Mouse (Mus musculus) cerebral cortex, adult 2 months (tissue): ENCODE measurements around the gene Cd3eap.

Experiments
- WGBS: fragments of 180-500 bp; shearing (Covaris S2); methylation state at CpG from one replicate; pipeline ENCODE4 v1.1.7; 2018; 5-methylcytosine and 5-hydroxymethylcytosine counted together

Cd3eap gene

DNA sequence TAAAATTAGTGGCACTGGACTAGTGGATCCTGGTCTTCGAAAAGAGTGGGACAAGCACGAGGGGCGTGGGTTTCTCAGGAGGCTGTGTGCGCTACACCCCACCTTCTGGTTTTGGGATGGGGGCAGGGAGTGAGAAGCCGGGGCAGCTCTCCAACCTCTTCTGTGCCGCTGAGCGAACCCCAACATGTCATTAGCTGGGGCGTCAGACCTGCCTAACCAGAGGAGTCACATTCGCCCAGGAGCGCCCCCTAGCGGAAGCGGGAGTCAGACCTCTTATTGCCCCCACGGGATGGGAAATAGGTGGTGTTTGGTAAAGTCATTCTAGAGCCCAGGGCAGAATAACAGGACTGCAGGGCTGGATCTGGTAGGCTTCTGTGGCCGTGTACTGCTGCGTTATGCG is 2.4 kb upstream of the Cd3eap start:
- 8% methylated on average over 16 of the region's 16 CpGs for WGBS

DNA sequence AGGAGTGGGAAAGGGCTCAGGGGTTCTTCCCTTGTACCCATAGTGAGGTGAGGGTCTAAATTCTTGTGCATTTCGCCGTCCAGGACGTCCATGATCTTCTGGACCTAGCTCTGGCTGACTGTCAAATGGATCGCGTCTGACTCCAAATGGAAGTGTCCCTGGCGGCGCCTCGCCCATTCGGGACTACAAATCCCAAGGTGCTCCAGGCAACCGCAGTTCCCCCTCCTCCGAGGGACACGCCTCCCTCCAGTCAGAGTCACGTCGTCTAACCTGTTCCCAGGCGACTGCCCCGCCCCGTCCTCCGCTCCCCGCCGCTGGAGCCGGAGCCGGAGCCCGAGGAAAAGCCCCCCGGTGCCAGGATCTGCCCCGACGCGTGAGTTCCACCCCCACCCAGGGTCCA is 1.7 kb upstream of the Cd3eap start:
- under 1% methylated on average over 27 of the region's 27 CpGs for WGBS

DNA sequence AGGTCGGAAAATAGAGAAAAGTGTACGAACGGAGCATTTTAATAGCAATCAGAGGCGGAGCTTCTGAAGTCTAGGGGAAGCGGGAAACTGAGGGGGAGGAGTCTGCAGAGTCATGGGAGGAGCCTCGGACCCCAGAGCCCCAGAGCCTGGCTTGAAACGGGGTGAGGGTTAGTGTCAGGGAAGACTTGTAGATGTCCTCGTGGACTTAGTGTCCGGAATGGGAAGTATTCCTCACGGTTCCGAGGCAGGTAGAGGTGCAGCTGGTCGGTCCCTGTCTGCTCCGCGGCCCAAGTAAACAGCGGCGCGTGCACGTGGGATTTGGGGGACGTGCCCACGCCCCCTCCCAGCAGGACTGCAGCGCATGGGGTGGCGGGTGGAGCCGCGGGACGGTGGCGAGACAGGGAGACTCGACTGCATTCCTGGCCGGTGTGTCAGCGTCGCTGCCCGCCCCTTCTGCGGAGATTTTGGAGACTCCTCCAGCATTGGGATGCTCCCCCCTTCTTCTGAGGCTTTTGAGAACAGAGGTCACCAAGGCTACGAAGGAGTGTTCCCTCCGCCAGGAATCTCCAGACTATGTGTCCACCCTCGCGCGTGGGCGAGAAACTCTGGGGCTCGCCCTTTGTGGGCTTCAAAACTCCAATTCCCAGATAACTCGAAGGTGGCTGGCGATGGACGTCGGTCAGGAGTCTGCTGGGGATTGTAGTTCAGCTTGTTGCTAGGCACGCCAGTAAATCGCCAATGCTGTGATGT is 784 bp upstream of the Cd3eap start:
- under 1% methylated on average over 45 of the region's 45 CpGs for WGBS

- WGBS, result 7% methylated on average over 13 of the region's 13 CpGs
These were observed 649 bp downstream of the Cd3eap start for GRCm38 (mm10) chr7:19358634-19359033.

DNA sequence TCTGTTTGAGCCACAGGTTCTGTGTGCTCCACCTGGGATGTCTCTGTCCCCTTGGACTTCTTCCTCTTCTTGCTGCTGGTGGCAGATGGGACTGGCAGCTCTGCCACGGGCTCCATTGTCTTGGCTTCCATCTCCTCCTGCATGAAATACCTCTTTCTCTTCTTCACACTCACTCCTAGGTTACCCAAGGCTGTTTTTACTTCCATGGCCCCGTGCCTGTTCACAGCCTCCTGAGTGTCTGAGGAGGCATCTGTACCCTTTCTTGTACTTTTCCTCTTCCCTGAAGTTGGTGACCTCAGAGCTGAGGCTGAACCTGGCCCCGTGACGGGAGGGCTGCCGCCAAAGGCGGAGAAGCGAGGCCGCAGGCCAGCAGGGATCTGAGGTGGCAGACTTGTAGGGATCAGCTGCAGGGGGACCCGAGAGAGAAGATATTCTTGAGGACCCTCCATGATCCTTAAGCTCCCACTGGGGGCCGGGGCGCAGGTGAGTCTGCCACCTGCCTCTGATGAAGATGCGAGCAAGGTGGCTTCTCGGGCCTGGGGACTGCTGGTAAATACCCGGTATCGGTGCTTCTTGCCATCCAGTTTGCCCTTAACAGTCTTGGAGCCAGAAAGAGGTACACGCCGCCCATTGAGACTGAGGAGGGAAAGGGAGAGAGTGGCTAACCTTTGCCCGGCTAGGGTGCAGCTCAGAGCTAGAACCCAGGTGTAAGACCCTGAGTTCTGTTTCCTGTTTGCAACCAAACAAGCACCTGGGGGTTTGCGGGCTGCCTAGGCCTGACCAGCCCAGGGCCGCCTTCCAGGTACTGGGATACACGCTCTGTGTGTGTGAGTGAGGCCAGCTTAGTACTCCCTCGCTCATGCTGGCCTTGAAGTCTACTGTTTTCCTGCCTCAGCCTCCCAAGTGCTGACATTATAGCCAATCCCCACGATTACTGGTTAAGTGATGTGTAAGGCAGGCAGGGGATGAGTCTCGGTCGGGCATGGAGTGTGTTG is 1.6 kb downstream of the Cd3eap start:
- WGBS, result 90% methylated on average over 25 of the region's 25 CpGs

- WGBS, result 74% methylated on average over 10 of the region's 10 CpGs
These were observed 3.0 kb downstream of the Cd3eap start for GRCm38 (mm10) chr7:19356311-19356710.

GRCm38 (mm10) chr7:19354991-19355390 is 4.3 kb downstream of the Cd3eap start:
- WGBS, result 85% methylated on average over 5 of the region's 5 CpGs

DNA sequence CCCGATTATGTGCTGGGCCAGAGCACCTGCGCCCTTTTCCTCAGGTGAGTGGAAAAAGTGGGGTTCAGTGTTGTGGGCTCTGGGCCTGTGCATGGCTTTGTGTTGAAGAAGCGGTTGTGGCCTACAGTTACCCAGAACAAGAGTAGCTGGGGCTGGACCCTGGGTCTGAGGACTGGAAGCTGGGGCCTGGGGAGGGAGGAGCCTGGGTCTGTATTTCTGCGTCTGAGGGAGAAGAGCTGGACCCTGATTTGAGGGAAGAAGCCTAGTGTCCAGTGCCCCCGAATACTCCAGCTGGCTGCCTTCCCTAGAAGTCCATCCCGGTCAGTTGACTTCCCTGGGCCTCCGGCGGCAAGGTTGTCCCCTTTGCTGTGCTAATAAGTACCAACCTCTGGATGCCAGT is 9.1 kb downstream of the Cd3eap start:
- 96% methylated on average over 8 of the region's 8 CpGs for WGBS

GRCm38 (mm10) chr7:19349188-19349915 is 9.9 kb downstream of the Cd3eap start:
- WGBS, result 78% methylated on average over 13 of the region's 13 CpGs

- under 1% methylated on average over 31 of the region's 31 CpGs for WGBS
These were observed 14.3 kb downstream of the Cd3eap start for GRCm38 (mm10) chr7:19344938-19345471.

- WGBS, result 12% methylated on average over 12 of the region's 12 CpGs
These were observed 14.9 kb downstream of the Cd3eap start, which contains the start of gene Ercc1 for GRCm38 (mm10) chr7:19344237-19344847. Ercc1 (plus strand) TSS chr7:19344778.

- 1% methylated on average over 11 of the region's 11 CpGs for WGBS
These were observed 16.0 kb downstream of the Cd3eap start for GRCm38 (mm10) chr7:19343210-19343808.

GRCm38 (mm10) chr7:19342481-19343027 is 16.7 kb downstream of the Cd3eap start:
- under 1% methylated on average over 27 of the region's 27 CpGs for WGBS

DNA sequence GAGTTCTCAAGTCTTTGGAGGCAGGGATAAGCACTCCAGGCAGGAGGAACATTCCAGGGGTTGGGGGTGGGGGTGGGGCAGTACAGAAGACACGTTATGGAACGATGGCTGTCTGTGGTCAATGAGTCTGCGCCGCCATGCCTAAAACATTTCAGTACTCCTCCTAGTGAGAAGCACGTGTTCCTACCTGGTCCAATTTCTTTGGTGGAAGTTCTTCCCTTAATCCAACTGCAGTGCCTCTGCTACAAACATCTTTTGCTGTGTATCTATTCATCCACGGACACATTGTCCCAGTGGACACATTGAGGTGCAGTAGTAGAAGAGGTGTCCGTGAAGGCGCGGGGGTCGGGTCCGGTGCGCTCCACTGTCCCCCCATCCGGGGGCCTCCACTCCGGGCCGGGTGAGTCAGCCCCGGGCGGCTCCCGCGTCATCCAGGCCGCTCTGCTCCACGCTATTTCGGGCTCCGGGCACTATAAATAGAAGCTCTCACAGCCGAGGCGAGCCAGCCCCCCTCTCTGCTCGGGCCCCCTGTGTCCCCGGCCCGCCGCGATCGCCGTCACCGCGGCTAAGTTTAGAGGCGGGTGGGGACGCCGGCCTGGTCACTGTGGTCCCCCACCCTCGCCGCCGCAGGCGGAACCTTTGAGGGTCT is 17.4 kb downstream of the Cd3eap start:
- 1% methylated on average over 41 of the region's 41 CpGs for WGBS

DNA sequence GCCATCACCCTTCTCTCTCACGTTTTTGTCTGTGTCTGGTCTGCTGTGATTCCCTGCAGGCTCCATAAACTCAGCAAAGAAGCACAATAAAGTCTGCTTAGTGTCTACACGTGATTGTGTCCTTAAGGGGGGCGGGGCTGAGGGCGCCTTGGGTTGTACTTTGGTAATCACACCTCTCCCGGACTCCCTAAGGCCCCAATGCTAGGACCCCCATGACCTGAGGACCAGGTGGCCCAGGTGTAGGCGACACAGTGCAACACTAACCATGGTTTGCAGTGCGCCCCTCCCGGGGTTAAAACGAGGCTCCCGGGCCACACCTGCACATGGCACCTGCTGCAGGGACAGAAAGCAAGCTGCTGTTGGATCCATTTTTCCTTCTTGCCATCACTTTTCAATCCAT is 18.0 kb downstream of the Cd3eap start:
- 20% methylated on average over 10 of the region's 10 CpGs for WGBS

DNA sequence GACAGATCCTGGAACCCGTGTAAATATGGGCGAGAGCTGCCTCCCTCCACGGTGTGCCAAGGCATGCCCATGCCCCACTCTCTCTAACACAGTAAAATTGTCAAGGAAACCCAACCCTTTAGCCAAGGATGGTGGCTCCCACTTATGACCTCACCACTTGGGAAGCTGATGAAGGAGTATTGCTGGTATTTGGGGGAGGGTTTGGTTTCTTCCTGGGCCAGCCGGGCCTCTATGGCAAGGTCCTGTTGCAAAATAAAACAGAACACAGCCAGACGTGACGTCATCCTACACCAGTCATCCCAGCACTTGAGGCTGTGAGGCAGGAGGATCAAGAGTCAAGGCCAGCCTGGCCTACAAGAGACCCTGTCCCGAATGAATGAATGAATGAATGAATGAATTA is 20.7 kb downstream of the Cd3eap start:
- WGBS, result 62% methylated on average over 7 of the region's 7 CpGs

GRCm38 (mm10) chr7:19338060-19338459 is 21.2 kb downstream of the Cd3eap start:
- WGBS, result 70% methylated on average over 2 of the region's 2 CpGs

GRCm38 (mm10) chr7:19337122-19337521 is 22.2 kb downstream of the Cd3eap start:
- 43% methylated on average over 10 of the region's 10 CpGs for WGBS

DNA sequence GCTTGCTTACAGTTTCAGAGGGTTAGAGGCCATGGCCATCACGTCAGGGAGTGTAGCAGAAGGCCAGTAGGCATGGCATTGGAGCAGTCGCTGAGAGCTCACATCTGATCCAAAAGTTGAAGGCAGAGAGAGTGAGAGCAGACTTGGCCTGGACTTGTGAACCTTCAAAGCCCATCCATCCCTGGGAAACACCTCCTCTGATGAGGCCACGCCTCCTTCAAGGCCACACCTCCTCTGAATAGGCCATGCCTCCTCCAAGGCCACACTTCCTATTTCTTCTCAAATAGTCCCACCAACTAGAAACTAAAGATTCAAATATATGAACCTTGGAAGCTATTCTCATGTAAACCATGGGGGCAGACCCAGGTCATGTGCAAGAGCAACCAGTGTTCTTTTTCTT is 23.7 kb downstream of the Cd3eap start:
- 59% methylated on average over 3 of the region's 3 CpGs for WGBS
